Mouse (Mus musculus): ENCODE measurements around the gene Mef2a.
A peak's percentile ranks its signal among the peaks of the same experiment; 100 is the strongest.

Gene Mef2a

GRCm38 (mm10) chr7:67372729-67373583 is at the start of gene Mef2a:
TSS of gene Mef2a (minus strand) at chr7:67372858.
- DNase-seq: peak; percentile 90 to 95

DNA sequence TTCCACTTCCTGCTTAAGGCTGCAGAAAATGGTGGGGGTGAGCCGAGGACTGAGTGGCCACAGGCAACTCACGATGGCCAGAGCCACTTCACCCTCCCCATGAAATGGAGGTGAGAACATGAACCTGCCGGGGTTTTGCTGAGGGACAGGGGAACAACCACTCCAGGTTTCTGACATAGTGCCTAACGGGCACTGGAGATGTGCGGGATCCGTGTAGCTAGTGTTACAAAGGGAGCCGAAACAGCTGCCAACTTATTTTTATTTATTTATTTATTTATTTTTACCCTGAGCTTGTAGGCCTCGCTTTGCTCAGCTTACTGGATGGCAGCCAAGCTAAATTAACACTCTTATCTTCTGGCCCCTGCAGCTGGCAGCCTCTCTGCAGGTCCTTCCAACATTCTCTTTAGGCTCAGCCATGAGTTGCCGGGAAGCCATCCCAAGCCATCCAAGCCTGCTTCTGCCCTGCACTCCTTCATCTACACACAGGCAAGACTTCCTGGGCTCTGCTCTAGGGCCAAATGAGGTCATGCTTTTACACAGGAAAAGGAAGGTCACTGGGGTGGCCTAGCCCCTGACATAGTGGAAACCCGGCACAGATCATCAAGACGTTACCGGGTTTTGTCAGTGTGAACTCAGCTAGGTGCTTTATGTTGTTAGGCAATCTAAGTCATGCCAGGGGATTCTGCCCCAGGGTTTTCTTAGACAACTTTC is 49.0 kb upstream of the Mef2a start:
- DNase-seq: no peak

GRCm38 (mm10) chr7:67421088-67421475 is 48.4 kb upstream of the Mef2a start:
- no peak for DNase-seq

DNA sequence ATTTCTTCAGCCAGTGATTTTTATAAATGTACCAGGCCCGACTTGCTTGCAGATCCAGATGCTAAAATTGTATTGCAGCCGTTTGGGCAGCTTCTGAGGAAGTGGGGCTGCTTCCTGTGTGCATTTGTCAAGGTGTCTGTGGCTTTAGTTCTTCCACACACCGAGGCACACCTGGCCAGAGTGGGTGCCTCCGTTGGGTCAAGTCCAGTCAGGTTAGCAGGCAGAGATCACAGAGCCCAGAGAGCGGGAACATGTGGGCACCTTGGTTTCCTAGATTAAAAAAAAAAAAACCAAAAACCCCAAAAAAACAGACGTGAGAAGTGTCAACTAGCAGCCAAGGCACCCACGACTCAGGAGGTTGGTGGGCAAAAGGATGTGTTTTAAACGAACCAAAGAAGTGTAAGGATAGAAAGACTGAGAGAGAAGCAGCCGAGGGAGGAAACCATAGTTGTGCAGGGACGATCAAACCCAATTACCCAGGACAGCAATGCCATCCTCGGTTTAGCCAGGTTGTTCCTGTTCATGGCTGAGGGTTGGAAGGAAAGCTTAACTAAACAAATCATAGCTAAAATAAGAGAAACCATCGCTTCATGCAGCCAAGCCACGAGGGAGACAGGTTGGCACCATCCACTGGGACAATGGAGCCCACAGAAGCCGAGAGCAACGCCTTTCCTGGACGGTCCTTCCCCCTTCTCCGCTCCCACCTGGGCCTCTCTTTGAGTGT is 47.1 kb upstream of the Mef2a start:
- no peak for DNase-seq

- no peak for DNase-seq
Measured at GRCm38 (mm10) chr7:67418122-67418521, 45.5 kb upstream of the Mef2a start.

DNA sequence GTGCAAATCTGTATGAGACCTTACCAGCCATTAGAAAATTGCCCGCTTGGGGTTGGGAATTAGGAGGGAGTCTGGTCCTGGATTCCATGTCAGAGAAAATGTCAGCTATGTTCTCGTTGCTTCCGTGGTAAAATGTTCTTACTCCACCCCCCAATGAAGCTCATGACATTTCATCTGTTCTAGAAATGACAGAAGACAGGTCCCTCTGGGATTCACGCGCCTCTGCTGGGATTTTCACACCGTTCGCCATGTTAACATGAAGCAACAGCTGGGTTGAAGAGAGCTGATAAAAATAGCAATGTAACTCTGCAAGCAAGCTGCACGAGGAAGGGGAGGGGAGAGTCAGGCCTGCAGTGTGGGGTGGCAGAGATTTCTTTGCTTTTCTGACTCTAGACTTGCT is 42.1 kb upstream of the Mef2a start:
- no peak for DNase-seq

GRCm38 (mm10) chr7:67412686-67413085 is 40.0 kb upstream of the Mef2a start:
- DNase-seq: no peak

DNA sequence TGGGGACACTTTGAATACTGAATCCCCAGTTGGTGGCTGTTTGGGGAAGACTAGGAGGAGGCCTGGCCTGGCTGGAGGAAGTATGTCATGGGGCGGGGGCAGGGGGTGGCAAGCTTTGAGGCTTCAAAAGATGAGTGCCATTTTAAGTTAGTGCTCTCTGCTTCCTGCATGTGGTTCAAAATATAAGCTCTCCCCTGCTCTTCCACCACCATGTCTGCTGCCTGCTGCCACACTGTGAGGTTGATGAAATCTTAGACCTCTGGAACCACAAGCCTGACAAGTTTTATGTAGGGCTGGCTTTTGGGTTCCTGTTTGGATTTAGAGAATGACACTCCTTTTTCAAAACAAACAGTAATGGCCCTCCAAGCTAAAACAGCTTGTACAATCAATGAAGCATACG is 34.4 kb upstream of the Mef2a start:
- DNase-seq: no peak

- no peak for DNase-seq
Measured at GRCm38 (mm10) chr7:67404176-67404575, 31.5 kb upstream of the Mef2a start.

DNA sequence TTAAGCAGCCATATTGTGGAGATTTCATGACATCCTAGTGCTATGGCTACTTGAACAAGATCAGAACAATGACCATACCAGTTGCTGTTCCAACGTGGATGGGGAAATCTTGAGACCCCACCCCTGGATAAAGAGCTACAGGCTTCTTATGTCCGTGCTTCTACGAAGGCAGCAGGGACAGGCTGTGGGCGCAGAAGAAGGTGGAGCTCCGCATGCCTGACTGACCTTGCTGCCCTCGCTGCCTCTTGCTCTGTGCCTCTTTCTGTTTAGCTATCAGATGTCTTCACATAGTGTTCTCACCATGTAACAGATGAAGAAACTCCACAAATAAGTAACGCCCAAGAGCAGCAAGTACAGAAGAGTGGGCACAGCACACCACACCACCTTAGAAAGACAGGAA is 29.7 kb upstream of the Mef2a start:
- DNase-seq: no peak

DNA sequence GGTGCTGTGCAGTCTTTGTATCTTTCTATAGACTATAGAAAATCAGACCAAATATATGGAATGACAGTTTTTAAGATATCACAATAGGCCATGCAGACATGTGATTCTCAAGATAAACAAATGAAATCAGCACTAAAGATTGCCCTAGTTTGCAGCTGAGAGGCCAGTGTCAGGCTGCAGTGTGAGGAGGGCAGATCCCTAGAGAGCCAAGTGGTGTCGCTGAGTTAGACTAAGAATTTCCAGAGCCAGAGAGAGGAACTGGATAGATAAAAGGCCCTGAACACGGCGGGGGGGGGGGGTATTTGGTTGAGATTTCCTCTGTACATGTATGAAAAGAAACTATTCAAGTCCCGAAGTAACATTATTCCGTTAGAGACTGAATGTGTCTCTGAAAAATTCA is 28.7 kb upstream of the Mef2a start:
- DNase-seq: no peak

DNA sequence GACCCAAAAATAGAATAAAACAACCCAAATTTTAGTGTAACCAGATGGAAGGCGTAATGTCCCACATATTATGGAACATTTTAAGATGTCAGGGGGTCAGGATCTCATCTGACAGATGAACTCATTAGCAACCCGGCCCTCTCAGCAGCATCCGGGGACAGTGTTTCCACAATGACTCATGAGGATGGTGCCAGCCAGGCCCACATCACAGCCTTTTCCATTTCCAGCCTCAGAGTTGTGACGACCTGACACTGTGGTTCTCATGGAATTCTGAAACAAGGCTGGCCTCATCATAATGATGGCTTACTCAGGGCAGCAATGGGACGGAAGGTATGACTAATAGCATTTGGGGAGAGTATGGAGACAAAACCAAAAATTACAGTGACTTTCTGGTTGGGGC is 18.1 kb upstream of the Mef2a start:
- no peak for DNase-seq

GRCm38 (mm10) chr7:67390095-67390494 is 17.4 kb upstream of the Mef2a start:
- no peak for DNase-seq

- no peak for DNase-seq
Measured at GRCm38 (mm10) chr7:67384942-67385872, 12.5 kb upstream of the Mef2a start.

- no peak for DNase-seq
Measured at GRCm38 (mm10) chr7:67380174-67381129, 7.8 kb upstream of the Mef2a start.

- DNase-seq: no peak
Measured at GRCm38 (mm10) chr7:67376796-67377195, 4.1 kb upstream of the Mef2a start.

DNA sequence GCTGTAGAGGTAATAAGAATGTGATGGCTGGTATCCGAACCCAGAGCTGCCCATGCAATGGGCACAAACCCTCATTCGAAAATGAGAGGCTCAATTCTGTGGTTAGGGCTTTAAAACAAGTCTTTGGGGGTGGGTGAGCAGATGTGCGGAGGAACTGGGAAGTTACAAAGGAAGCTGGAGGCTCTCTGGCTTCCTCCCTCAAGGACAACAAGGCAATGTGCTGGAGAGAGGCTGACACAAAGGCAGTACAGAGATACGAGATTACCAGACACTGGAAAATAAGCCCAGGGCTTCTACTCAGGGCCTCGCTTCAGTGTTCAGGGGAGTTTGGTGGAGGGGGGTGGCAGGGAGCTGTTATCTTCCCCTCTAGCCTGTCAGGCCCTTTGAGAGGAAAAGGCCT is 1.3 kb upstream of the Mef2a start:
- DNase-seq: peak in 1 of 2 experiments; percentile 16

GRCm38 (mm10) chr7:67373584-67373960 is 914 bp upstream of the Mef2a start:
- no peak for DNase-seq

GRCm38 (mm10) chr7:67371891-67372672 is 576 bp downstream of the Mef2a start:
- peak; percentile 30 to 50 for DNase-seq

DNA sequence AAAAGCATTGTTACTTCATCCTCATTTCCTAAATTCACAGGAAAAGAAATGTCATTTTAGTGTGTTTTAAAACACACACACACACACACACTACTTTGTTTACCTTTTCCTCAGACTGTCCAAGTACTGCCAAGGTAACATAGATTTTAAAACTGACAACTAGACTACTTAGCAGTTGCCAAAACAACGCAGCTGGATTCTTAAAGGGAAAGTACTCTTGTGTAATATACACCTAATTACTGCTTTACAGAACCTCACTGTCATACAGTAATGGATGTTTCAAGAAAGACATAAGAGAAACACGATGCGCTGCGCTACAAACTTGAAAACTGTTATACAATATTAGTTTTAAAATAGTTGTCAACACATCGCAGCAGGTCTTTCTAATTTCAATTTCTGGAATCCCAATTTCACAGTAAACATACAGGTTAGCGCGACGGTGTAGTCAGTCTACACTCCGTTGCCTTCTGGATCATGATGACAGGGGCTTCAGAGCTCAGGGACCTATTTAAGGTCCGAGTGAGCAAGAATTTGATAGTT is 1.2 kb downstream of the Mef2a start:
- DNase-seq: no peak
